Comparison of ENCODE assay signal across 8 mouse cellular contexts in genomic region chr13:56422072-56422723, GRCm38 (mm10). TPM values are rescaled to one million over a fixed set of nuclear protein-coding genes. Genes with fewer than 3 reads are reported as not detected.
A peak's percentile ranks its signal among the peaks of the same experiment; 100 is the strongest.
DNase-seq lines count a peak whose midpoint lies in the region; ATAC-seq and TF ChIP-seq lines count a peak whose summit lies in the region.

No protein-coding gene starts in this region.

- ATAC-seq in embryonic facial prominence, embryonic 13.5 days (ENCODE audit: insufficient number of reproducible peaks, insufficient read depth, low FRiP score, low TSS enrichment, low read depth) = no peak; the same call in 1 of the 2 replicates
- no peak for ATAC-seq in heart, postnatal 0 days (ENCODE audit: insufficient read depth, low read depth)
- no peak for ATAC-seq in liver, postnatal 0 days

- H3K9ac ChIP-seq in embryonic facial prominence, embryonic 13.5 days = peak overlapping the region; percentile 49; the same call in 1 of the 2 replicates
- no peak overlapping the region for H3K9ac ChIP-seq in heart, postnatal 0 days (replicated peaks; ENCODE audit: low read depth, low read length)
- no peak overlapping the region for H3K9ac ChIP-seq in liver, postnatal 0 days (replicated peaks)

- H3K36me3 ChIP-seq in E14TG2a.4 (ENCODE audit: insufficient read depth, low read length) = no peaks in the 10 kb centered on the region
- no peaks in the 10 kb centered on the region for H3K36me3 ChIP-seq in embryonic facial prominence, embryonic 13.5 days
- no peaks in the 10 kb centered on the region for H3K36me3 ChIP-seq in heart, postnatal 0 days (replicated peaks; ENCODE audit: control insufficient read depth, insufficient read depth, low read length)
- no peaks in the 10 kb centered on the region for H3K36me3 ChIP-seq in liver, postnatal 0 days (replicated peaks; ENCODE audit: insufficient read depth, low read length)

- H3K4me3 ChIP-seq in E14TG2a.4 (replicated peaks; ENCODE audit: low read length) = peak overlapping the region; percentile 35; the same call in 1 of the 2 replicates
- H3K4me3 ChIP-seq in embryonic facial prominence, embryonic 13.5 days = no peak overlapping the region; the same call in 1 of the 2 replicates
- no peak overlapping the region for H3K4me3 ChIP-seq in heart, postnatal 0 days (ENCODE audit: low read depth, low read length)
- H3K4me3 ChIP-seq in liver, postnatal 0 days (ENCODE audit: low read depth, low read length) = no peak overlapping the region

- peak overlapping the region; percentile 47 for H3K4me2 ChIP-seq in embryonic facial prominence, embryonic 13.5 days
- no peak overlapping the region for H3K4me2 ChIP-seq in heart, postnatal 0 days (ENCODE audit: low read depth, low read length)
- no peak overlapping the region for H3K4me2 ChIP-seq in liver, postnatal 0 days (ENCODE audit: low read depth, low read length)

- peak overlapping the region; percentile 80 for H3K27ac ChIP-seq in embryonic facial prominence, embryonic 13.5 days
- no peak overlapping the region for H3K27ac ChIP-seq in heart, postnatal 0 days (ENCODE audit: low read depth)
- no peak overlapping the region for H3K27ac ChIP-seq in liver, postnatal 0 days (ENCODE audit: low read depth)

- DNase-seq in adrenal gland, adult 8-10 months = peak; percentile 33
- DNase-seq in heart, postnatal 0 days (ENCODE audit: low spot score) = peak; percentile 40
- peak; percentile 90 to 91 for DNase-seq in kidney, postnatal 4 days
- peak; percentile 65 for DNase-seq in liver, postnatal 0 days
- DNase-seq in retina, postnatal 1 day = peak; percentile 78
- DNase-seq in T-cell, adult 2 months (ENCODE audit: low spot score) = no peak

- peaks cover 36% of the 10 kb centered on the region for H3K27me3 ChIP-seq in E14TG2a.4 (ENCODE audit: insufficient read depth, low read length)
- H3K27me3 ChIP-seq in embryonic facial prominence, embryonic 13.5 days = no peaks in the 10 kb centered on the region; the same call in 1 of the 2 replicates
- peaks cover 27% of the 10 kb centered on the region for H3K27me3 ChIP-seq in heart, postnatal 0 days (ENCODE audit: control insufficient read depth, insufficient read depth, low read length)
- peaks cover 17% of the 10 kb centered on the region for H3K27me3 ChIP-seq in liver, postnatal 0 days (ENCODE audit: insufficient read depth, low read length)

- whole genome bisulfite sequencing in embryonic facial prominence, embryonic 13.5 days = 8% methylated on average over 16 of the region's 16 CpGs
- WGBS in heart, postnatal 0 days = 23% methylated on average over 16 of the region's 16 CpGs
- 25% methylated on average over 16 of the region's 16 CpGs for WGBS in liver, postnatal 0 days (ENCODE audit: insufficient replicate concordance)

- peak; percentile 59 for TF ChIP-seq CTCF in E14TG2a.4 (conservative IDR thresholded peaks at IDR 0.05; ENCODE audit: low read length)
- peak; percentile 68 for TF ChIP-seq CTCF in heart, postnatal 0 days (IDR thresholded peaks at IDR 0.05; ENCODE audit: low read depth)
- TF ChIP-seq CTCF in liver, postnatal 0 days (IDR thresholded peaks at IDR 0.05; ENCODE audit: low read depth) = peak; percentile 75

- peaks cover 26% of the 10 kb centered on the region for H3K4me1 ChIP-seq in E14TG2a.4 (replicated peaks; ENCODE audit: low read depth, low read length)
- H3K4me1 ChIP-seq in embryonic facial prominence, embryonic 13.5 days = peaks cover 29% of the 10 kb centered on the region
- no peaks in the 10 kb centered on the region for H3K4me1 ChIP-seq in heart, postnatal 0 days (ENCODE audit: control insufficient read depth, insufficient read depth)
- H3K4me1 ChIP-seq in liver, postnatal 0 days (ENCODE audit: insufficient read depth) = no peaks in the 10 kb centered on the region

- H3K9me3 ChIP-seq in E14TG2a.4 (ENCODE audit: low read length) = no peaks in the 10 kb centered on the region
- no peaks in the 10 kb centered on the region for H3K9me3 ChIP-seq in embryonic facial prominence, embryonic 13.5 days
- no peaks in the 10 kb centered on the region for H3K9me3 ChIP-seq in heart, postnatal 0 days (replicated peaks; ENCODE audit: control insufficient read depth, low read length)
- no peaks in the 10 kb centered on the region for H3K9me3 ChIP-seq in liver, postnatal 0 days (ENCODE audit: low read length)

- no peak for TF ChIP-seq EP300 in heart, postnatal 0 days (IDR thresholded peaks at IDR 0.05; ENCODE audit: low read depth)
- no peak for TF ChIP-seq EP300 in liver, postnatal 0 days (IDR thresholded peaks at IDR 0.05; ENCODE audit: low read depth)

RNA-seq across cellular contexts. Expression of gene Gm3045, which starts 4.2 kb away (rescaled TPM):
- not detected for total RNA-seq in adrenal gland, adult 8-10 months (2022)
- not detected in 2 replicates for polyA plus RNA-seq in embryonic facial prominence, embryonic 13.5 days (2015; fragmentation: Nextera tagmentation; extraction: Ambion mirVana)
- not detected in 2 replicates for total RNA-seq in heart, postnatal 0 days (2014; rRNA removed; ENCODE audit: low replicate concordance)
- polyA plus RNA-seq in heart, postnatal 0 days (2015; fragmentation: Nextera tagmentation; extraction: Ambion mirVana) = not detected in 2 replicates
- polyA plus RNA-seq in liver, postnatal 0 days (2015; fragmentation: Nextera tagmentation; extraction: Ambion mirVana) = not detected in 2 replicates

RNA-seq across cellular contexts. Expression of gene Slc25a48, which starts 16.0 kb away (rescaled TPM):
- total RNA-seq in adrenal gland, adult 8-10 months (2022) = 1 to 10 TPM in 3 of 4 experiments, under 1 TPM in 1; 0.55 to 2.5 (median 1.4) TPM
- 0.32 and 0.42 TPM in 2 replicates for polyA plus RNA-seq in embryonic facial prominence, embryonic 13.5 days (2015; fragmentation: Nextera tagmentation; extraction: Ambion mirVana)
- total RNA-seq in heart, postnatal 0 days (2014; rRNA removed; ENCODE audit: low replicate concordance) = 0.57 TPM in 1 of 2 replicates, not detected in the other
- polyA plus RNA-seq in heart, postnatal 0 days (2015; fragmentation: Nextera tagmentation; extraction: Ambion mirVana) = not detected in 2 replicates
- 1.5 and 1.6 TPM in 2 replicates for polyA plus RNA-seq in liver, postnatal 0 days (2015; fragmentation: Nextera tagmentation; extraction: Ambion mirVana)

RNA-seq across cellular contexts. Expression of gene Il9, which starts 59.8 kb away (rescaled TPM):
- total RNA-seq in adrenal gland, adult 8-10 months (2022) = not detected
- polyA plus RNA-seq in embryonic facial prominence, embryonic 13.5 days (2015; fragmentation: Nextera tagmentation; extraction: Ambion mirVana) = not detected in 2 replicates
- not detected in 2 replicates for total RNA-seq in heart, postnatal 0 days (2014; rRNA removed; ENCODE audit: low replicate concordance)
- polyA plus RNA-seq in heart, postnatal 0 days (2015; fragmentation: Nextera tagmentation; extraction: Ambion mirVana) = not detected in 2 replicates
- not detected in 2 replicates for polyA plus RNA-seq in liver, postnatal 0 days (2015; fragmentation: Nextera tagmentation; extraction: Ambion mirVana)
